Mouse (Mus musculus) c-Kit-positive CD71-negative TER-119-negative erythroid progenitor cells, embryonic 14.5 days (primary cell): ENCODE measurements around the gene Snx20.

Experiments used
- DNase-seq: peaks from one replicate; pipeline ENCODE4 v3.0.0-alpha.2; 2013; ENCODE audit warnings: low read depth

Snx20 gene

GRCm38 (mm10) chr8:88604065-88605038 lies 31.6 kb downstream of the Snx20 start:
- no peak for DNase-seq

- DNase-seq = no peak
Measured at GRCm38 (mm10) chr8:88603446-88603989, 32.4 kb downstream of the Snx20 start.

GRCm38 (mm10) chr8:88599491-88599890 lies 36.4 kb downstream of the Snx20 start:
- DNase-seq = no peak

- no peak for DNase-seq
Measured at GRCm38 (mm10) chr8:88598578-88598977, 37.4 kb downstream of the Snx20 start.

- DNase-seq = no peak
Measured at GRCm38 (mm10) chr8:88596042-88596441, 39.9 kb downstream of the Snx20 start.

GRCm38 (mm10) chr8:88593947-88594346 lies 42.0 kb downstream of the Snx20 start:
- DNase-seq = no peak

GRCm38 (mm10) chr8:88590226-88590625 lies 45.7 kb downstream of the Snx20 start:
- no peak for DNase-seq

GRCm38 (mm10) chr8:88588205-88588889 lies 47.6 kb downstream of the Snx20 start:
- no peak for DNase-seq

- DNase-seq = no peak
Measured at GRCm38 (mm10) chr8:88583863-88584262, 52.1 kb downstream of the Snx20 start.

GRCm38 (mm10) chr8:88580785-88581184 lies 55.1 kb downstream of the Snx20 start:
- DNase-seq = no peak

- no peak for DNase-seq
Measured at GRCm38 (mm10) chr8:88579668-88580330, 56.1 kb downstream of the Snx20 start.

- DNase-seq = no peak
Measured at GRCm38 (mm10) chr8:88579246-88579645, 56.7 kb downstream of the Snx20 start.

GRCm38 (mm10) chr8:88578413-88579175 lies 57.3 kb downstream of the Snx20 start:
- DNase-seq = no peak

- no peak for DNase-seq
Measured at GRCm38 (mm10) chr8:88577666-88578065, 58.3 kb downstream of the Snx20 start.
